Mouse (Mus musculus): ENCODE results near the gene Zfp300. TPM values are rescaled to one million over a fixed set of nuclear protein-coding genes. Genes with fewer than 3 reads are reported as not detected.

The Zfp300 gene
- polyA plus RNA-seq (2015; fragmentation: Nextera tagmentation; extraction: Ambion mirVana): 4.1 and 5.1 TPM in 2 replicates

GRCm38 (mm10) chrX:21088983-21089866 is at the start of gene Zfp300:
Zfp300 (minus strand) TSS chrX:21089527.
- peak within 1 kb of the TSS; percentile 89 for H3K27ac ChIP-seq
- peak within 1 kb of the TSS; percentile 59 for H3K9ac ChIP-seq
- no peaks in the 10 kb centered on the region for H3K36me3 ChIP-seq
- H3K9me3 ChIP-seq: no peaks in the 10 kb centered on the region
- 16% methylated on average over 27 of the region's 27 CpGs for WGBS
- ATAC-seq (ENCODE audit: low FRiP score): peak; percentile 95
- H3K27me3 ChIP-seq: no peaks in the 10 kb centered on the region
- peak within 1 kb of the TSS; percentile 49 for H3K4me2 ChIP-seq
- H3K4me3 ChIP-seq: peak within 1 kb of the TSS; percentile 47
- 0 out of 2 replicates have a peak, but pooled peaks cover 2% of the 10 kb centered on the region for H3K4me1 ChIP-seq (replicated peaks)

DNA sequence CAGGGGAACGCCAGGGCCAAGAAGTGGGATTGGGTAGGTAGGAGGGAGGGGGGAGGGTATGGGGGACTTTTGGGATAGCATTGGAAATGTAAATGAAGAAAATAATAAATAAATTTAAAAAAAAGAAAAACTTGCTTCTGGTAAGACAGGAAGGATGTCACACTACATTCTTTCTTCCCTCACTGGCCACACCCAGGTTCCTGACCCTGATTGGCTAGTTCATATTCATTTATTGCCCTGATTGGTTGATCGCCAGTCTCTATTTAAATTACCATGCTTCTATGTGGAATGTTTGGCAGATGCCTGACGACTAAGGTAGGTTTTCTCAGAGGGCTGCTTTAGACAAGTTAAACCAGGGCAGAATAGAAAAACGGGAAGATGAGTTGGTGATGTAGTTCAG is 26.2 kb upstream of the Zfp300 start, which contains the start of gene Ssxa1:
Gene Ssxa1, plus strand, starts transcription at position 301 of the 400 bp plus-strand sequence.
- no peaks in the 10 kb centered on the region for H3K9me3 ChIP-seq
- no peaks in the 10 kb centered on the region for H3K4me1 ChIP-seq (replicated peaks)
- H3K27ac ChIP-seq: no peak within 1 kb of the TSS
- 82% methylated on average over 4 of the region's 4 CpGs for WGBS
- no peaks in the 10 kb centered on the region for H3K36me3 ChIP-seq
- no peak within 1 kb of the TSS for H3K4me3 ChIP-seq
- no peak within 1 kb of the TSS for H3K9ac ChIP-seq
- no peaks in the 10 kb centered on the region for H3K27me3 ChIP-seq
- ATAC-seq (ENCODE audit: low FRiP score): no peak
- no peak within 1 kb of the TSS for H3K4me2 ChIP-seq

- no peaks in the 10 kb centered on the region for H3K9me3 ChIP-seq
- H3K27me3 ChIP-seq: no peaks in the 10 kb centered on the region
- peak overlapping the region; percentile 59; the same call in 1 of the 2 replicates for H3K9ac ChIP-seq
- H3K27ac ChIP-seq: peak overlapping the region; percentile 89
- 48% methylated on average over 7 of the region's 7 CpGs for WGBS
- H3K36me3 ChIP-seq: no peaks in the 10 kb centered on the region
- H3K4me1 ChIP-seq (replicated peaks): 0 out of 2 replicates have a peak, but pooled peaks cover 2% of the 10 kb centered on the region
- peak overlapping the region; percentile 49 for H3K4me2 ChIP-seq
- peak; percentile 71 for ATAC-seq (ENCODE audit: low FRiP score)
- H3K4me3 ChIP-seq: peak overlapping the region; percentile 47
Measured at GRCm38 (mm10) chrX:21089867-21090239, 526 bp upstream of the Zfp300 start.

- H3K36me3 ChIP-seq: peaks cover 2% of the 10 kb centered on the region
- peak overlapping the region; percentile 47 for H3K4me3 ChIP-seq
- H3K27ac ChIP-seq: peak overlapping the region; percentile 89
- H3K9me3 ChIP-seq: peaks cover 2% of the 10 kb centered on the region; the same call in 1 of the 2 replicates
- 0 out of 2 replicates have a peak, but pooled peaks cover 2% of the 10 kb centered on the region for H3K4me1 ChIP-seq (replicated peaks)
- peak overlapping the region; percentile 59 for H3K9ac ChIP-seq
- no peaks in the 10 kb centered on the region for H3K27me3 ChIP-seq
- ATAC-seq (ENCODE audit: low FRiP score): peak; percentile 63; the same call in 1 of the 2 replicates
- 33% methylated on average over 6 of the region's 6 CpGs for WGBS
- H3K4me2 ChIP-seq: peak overlapping the region; percentile 49
Measured at GRCm38 (mm10) chrX:21088645-21088982, 713 bp downstream of the Zfp300 start.

GRCm38 (mm10) chrX:21068106-21068505 is 21.2 kb downstream of the Zfp300 start, which contains the start of gene Spaca5:
Spaca5 (plus strand) TSS chrX:21068406.
- H3K9me3 ChIP-seq: no peaks in the 10 kb centered on the region; the same call in 1 of the 2 replicates
- no peaks in the 10 kb centered on the region for H3K36me3 ChIP-seq
- ATAC-seq (ENCODE audit: low FRiP score): no peak
- no peak within 1 kb of the TSS for H3K4me2 ChIP-seq
- H3K27ac ChIP-seq: no peak within 1 kb of the TSS
- H3K27me3 ChIP-seq: no peaks in the 10 kb centered on the region
- no peak within 1 kb of the TSS for H3K9ac ChIP-seq
- no peak within 1 kb of the TSS for H3K4me3 ChIP-seq
- H3K4me1 ChIP-seq (replicated peaks): no peaks in the 10 kb centered on the region

DNA sequence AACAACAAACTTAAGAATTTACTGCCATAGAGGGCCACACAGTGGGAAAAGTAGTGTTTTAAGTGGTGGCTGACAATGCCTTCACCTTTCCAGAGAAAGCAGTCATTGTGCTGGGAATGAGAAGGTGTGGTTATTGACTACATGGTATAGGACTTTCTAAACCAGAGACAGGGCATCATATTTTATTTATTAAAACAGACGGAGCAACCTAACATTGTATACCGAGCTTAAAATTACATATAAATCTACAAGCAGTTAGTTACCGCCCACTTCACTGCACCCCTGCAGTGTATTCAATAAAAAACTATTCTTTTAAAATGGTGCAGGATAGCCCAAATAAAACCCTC is 26.8 kb downstream of the Zfp300 start:
- ATAC-seq (ENCODE audit: low FRiP score): peak; percentile 49
- peak overlapping the region; percentile 47 for H3K4me2 ChIP-seq
- no peaks in the 10 kb centered on the region for H3K27me3 ChIP-seq
- peak overlapping the region; percentile 58 for H3K9ac ChIP-seq
- H3K27ac ChIP-seq: peak overlapping the region; percentile 71
- H3K4me1 ChIP-seq (replicated peaks): no peaks in the 10 kb centered on the region
- no peaks in the 10 kb centered on the region for H3K36me3 ChIP-seq
- peak overlapping the region; percentile 49 for H3K4me3 ChIP-seq
- 70% methylated on average over 3 of the region's 3 CpGs for WGBS
- no peaks in the 10 kb centered on the region; the same call in 1 of the 2 replicates for H3K9me3 ChIP-seq

- peak within 1 kb of the TSS; percentile 71 for H3K27ac ChIP-seq
- H3K36me3 ChIP-seq: no peaks in the 10 kb centered on the region
- H3K4me3 ChIP-seq: peak within 1 kb of the TSS; percentile 49
- whole genome bisulfite sequencing: 15% methylated on average over 25 of the region's 25 CpGs
- no peaks in the 10 kb centered on the region for H3K27me3 ChIP-seq
- peak within 1 kb of the TSS; percentile 74 for H3K9ac ChIP-seq
- ATAC-seq (ENCODE audit: low FRiP score): peak; percentile 97
- H3K4me1 ChIP-seq (replicated peaks): no peaks in the 10 kb centered on the region
- H3K9me3 ChIP-seq: no peaks in the 10 kb centered on the region; the same call in 1 of the 2 replicates
- H3K4me2 ChIP-seq: peak within 1 kb of the TSS; percentile 54
Measured at GRCm38 (mm10) chrX:21061866-21062543, 27.3 kb downstream of the Zfp300 start, which contains the start of gene Zfp182. Zfp182 (minus strand) TSS chrX:21062316.

GRCm38 (mm10) chrX:21061460-21061859 is 27.9 kb downstream of the Zfp300 start:
- H3K9ac ChIP-seq: peak overlapping the region; percentile 74
- H3K9me3 ChIP-seq: no peaks in the 10 kb centered on the region; the same call in 1 of the 2 replicates
- peak overlapping the region; percentile 54 for H3K4me2 ChIP-seq
- no peaks in the 10 kb centered on the region for H3K36me3 ChIP-seq
- no peaks in the 10 kb centered on the region for H3K27me3 ChIP-seq
- H3K4me3 ChIP-seq: peak overlapping the region; percentile 49
- ATAC-seq (ENCODE audit: low FRiP score): peak; percentile 63
- H3K4me1 ChIP-seq (replicated peaks): no peaks in the 10 kb centered on the region
- peak overlapping the region; percentile 60; the same call in 1 of the 2 replicates for H3K27ac ChIP-seq
- WGBS: 23% methylated on average over 9 of the region's 9 CpGs

Other genes with a start within 250 kb of the Zfp300 start
- gene Timp1, start 219.4 kb downstream of the Zfp300 start, polyA plus RNA-seq (2015; fragmentation: Nextera tagmentation; extraction: Ambion mirVana): 4.9 and 5.0 TPM in 2 replicates
- gene Syn1, start 168.5 kb downstream of the Zfp300 start, polyA plus RNA-seq (2015; fragmentation: Nextera tagmentation; extraction: Ambion mirVana): 39.9 and 41.3 TPM in 2 replicates
- 5.8 and 6.5 TPM in 2 replicates for gene Cfp, start 158.0 kb downstream of the Zfp300 start, polyA plus RNA-seq (2015; fragmentation: Nextera tagmentation; extraction: Ambion mirVana)
- 18.4 and 18.5 TPM in 2 replicates for gene Elk1, start 138.9 kb downstream of the Zfp300 start, polyA plus RNA-seq (2015; fragmentation: Nextera tagmentation; extraction: Ambion mirVana)
- 39.4 and 41.1 TPM in 2 replicates for gene Uxt, start 127.5 kb downstream of the Zfp300 start, polyA plus RNA-seq (2015; fragmentation: Nextera tagmentation; extraction: Ambion mirVana)
- gene Zfp182, start 27.2 kb downstream of the Zfp300 start, polyA plus RNA-seq (2015; fragmentation: Nextera tagmentation; extraction: Ambion mirVana): 9.9 and 10.3 TPM in 2 replicates
- gene Spaca5, start 21.1 kb downstream of the Zfp300 start, polyA plus RNA-seq (2015; fragmentation: Nextera tagmentation; extraction: Ambion mirVana): not detected in 2 replicates
- gene Ssxa1, start 26.3 kb upstream of the Zfp300 start, polyA plus RNA-seq (2015; fragmentation: Nextera tagmentation; extraction: Ambion mirVana): not detected in 2 replicates
- not detected in 2 replicates for gene Gm21876, start 86.1 kb upstream of the Zfp300 start, polyA plus RNA-seq (2015; fragmentation: Nextera tagmentation; extraction: Ambion mirVana)